Mouse (Mus musculus): ENCODE measurements around the gene Olfr718-ps1. TPM values are rescaled to one million over a fixed set of nuclear protein-coding genes. Genes with fewer than 3 reads are reported as not detected.
"Not testable (repeated sequence)": the region's sequence is repeated elsewhere in the genome, so short reads cannot be mapped to it uniquely, and the experiment has no call there.

Olfr718-ps1 gene
- polyA plus RNA-seq, 1 experiment from 2014 or later, result not detected

DNA sequence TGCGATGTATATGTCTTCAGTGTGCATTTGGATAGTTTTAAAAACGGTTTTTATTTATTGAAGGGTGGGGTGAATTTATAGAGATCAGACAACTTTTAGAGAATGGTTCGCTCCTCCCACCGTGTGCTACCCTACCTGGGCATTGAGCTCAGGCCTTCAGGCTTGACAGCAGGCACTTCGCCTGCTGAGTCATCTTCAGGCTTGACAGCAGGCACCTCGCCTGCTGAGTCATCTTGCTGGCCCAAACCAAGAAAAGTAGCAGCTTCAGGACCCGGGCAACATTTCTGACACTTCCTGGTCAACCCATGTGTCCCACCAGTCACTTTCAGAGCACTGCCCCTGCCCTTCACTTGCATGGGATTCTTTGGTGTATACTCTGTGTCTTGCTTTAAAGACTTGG, 12.3 kb downstream of the Olfr718-ps1 start:
- ATAC-seq (no peak), DNase-seq (ENCODE audit: low spot score) (no peak)
- Histone ChIP-seq H3K27me3 (replicated peaks; ENCODE audit: control insufficient read depth, insufficient read depth, low read length) (no peaks in the 10 kb centered on the region), H3K27ac (ENCODE audit: low read depth, low read length) (no peak overlapping the region), H3K9me3 (replicated peaks; ENCODE audit: control insufficient read depth, low read length) (no peaks in the 10 kb centered on the region), H3K4me1 (ENCODE audit: control insufficient read depth, insufficient read depth, low read length) (no peaks in the 10 kb centered on the region), H3K4me2 (ENCODE audit: low read length) (no peak overlapping the region), H3K36me3 (ENCODE audit: control insufficient read depth, insufficient read depth, low read length) (no peaks in the 10 kb centered on the region), H3K9ac (ENCODE audit: low read length) (no peak overlapping the region), H3K4me3 (ENCODE audit: low read depth, low read length) (no peak overlapping the region)
- WGBS, result 89% methylated on average over 7 of the region's 7 CpGs

DNA sequence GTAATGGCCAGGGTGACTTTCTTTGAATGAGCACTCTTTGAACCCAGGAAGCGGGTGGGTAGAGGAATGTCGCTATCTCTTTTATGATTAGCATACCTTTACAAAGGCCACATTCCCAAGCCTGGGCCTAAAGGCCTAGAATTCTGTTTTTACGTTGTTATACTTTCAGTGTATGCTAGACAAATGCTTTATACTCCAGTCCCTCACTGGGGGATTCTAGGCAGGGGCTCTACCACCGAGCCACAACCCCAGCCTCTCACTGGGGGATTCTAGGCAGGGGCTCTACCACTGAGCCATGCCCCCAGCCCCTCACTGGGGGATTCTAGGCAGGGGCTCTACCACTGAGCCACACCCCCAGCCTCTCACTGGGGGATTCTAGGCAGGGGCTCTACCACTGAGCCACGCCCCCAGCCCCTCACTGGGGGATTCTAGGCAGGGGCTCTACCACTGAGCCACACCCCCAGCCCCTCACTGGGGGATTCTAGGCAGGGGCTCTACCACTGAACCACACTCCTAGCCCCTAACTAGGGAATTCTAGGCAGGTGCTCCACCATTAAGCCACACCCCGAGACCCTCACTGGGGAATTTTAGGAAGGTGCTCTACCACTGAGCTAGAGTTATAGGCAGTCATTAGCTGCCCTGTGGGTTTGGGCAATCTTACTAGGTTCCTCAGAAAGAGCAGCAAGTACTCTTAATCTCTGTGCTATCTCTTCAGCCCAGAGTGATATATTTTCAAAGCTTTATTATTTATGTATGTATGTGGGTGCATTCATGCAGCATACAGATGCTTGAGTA, 13.0 kb downstream of the Olfr718-ps1 start:
- not testable (repeated sequence) for H3K36me3 ChIP-seq (ENCODE audit: control insufficient read depth, insufficient read depth, low read length); H3K4me2 ChIP-seq (ENCODE audit: low read length); H3K4me3 ChIP-seq (ENCODE audit: low read depth, low read length); H3K27ac ChIP-seq (ENCODE audit: low read depth, low read length); DNase-seq (ENCODE audit: low spot score); H3K4me1 ChIP-seq (ENCODE audit: control insufficient read depth, insufficient read depth, low read length); H3K9ac ChIP-seq (ENCODE audit: low read length); H3K9me3 ChIP-seq (replicated peaks; ENCODE audit: control insufficient read depth, low read length); H3K27me3 ChIP-seq (replicated peaks; ENCODE audit: control insufficient read depth, insufficient read depth, low read length); ATAC-seq
- WGBS, result 83% methylated on average over 3 of the region's 6 CpGs

DNA sequence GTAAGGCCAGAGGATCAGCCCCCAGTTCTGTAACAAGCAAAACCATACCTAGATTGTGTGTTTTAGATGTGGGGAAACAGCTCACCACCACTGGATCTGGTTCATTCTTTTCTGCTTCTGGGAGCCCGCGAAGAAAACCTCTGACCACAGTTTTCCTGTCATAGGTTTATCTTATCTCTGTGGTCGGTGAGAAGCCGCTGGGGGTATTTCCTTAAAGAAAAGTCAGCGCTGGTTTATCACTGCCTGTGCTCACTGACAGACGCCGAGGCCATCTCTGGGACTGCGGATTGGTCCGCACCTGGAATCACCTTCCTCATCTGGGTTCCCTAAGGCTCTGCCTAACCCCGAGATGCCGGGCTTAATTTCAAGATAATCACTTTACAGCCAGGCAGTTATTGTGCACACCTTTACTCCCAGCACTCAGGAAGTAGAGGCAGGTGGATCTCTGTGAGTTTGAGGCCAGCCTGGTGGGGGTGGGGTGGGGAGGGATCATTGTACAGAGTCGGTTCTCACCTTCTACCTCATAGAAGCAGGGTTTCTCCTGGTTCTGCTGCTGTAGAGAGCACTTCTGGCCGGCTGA, 14.4 kb downstream of the Olfr718-ps1 start:
- 91% methylated on average over 13 of the region's 13 CpGs for WGBS
- Histone ChIP-seq H3K4me2 (ENCODE audit: low read length) (no peak overlapping the region), H3K9ac (ENCODE audit: low read length) (no peak overlapping the region), H3K4me3 (ENCODE audit: low read depth, low read length) (no peak overlapping the region), H3K27ac (ENCODE audit: low read depth, low read length) (no peak overlapping the region), H3K4me1 (ENCODE audit: control insufficient read depth, insufficient read depth, low read length) (no peaks in the 10 kb centered on the region), H3K9me3 (replicated peaks; ENCODE audit: control insufficient read depth, low read length) (no peaks in the 10 kb centered on the region), H3K27me3 (replicated peaks; ENCODE audit: control insufficient read depth, insufficient read depth, low read length) (no peaks in the 10 kb centered on the region), H3K36me3 (ENCODE audit: control insufficient read depth, insufficient read depth, low read length) (no peaks in the 10 kb centered on the region)
- ATAC-seq (no peak), DNase-seq (ENCODE audit: low spot score) (no peak)

DNA sequence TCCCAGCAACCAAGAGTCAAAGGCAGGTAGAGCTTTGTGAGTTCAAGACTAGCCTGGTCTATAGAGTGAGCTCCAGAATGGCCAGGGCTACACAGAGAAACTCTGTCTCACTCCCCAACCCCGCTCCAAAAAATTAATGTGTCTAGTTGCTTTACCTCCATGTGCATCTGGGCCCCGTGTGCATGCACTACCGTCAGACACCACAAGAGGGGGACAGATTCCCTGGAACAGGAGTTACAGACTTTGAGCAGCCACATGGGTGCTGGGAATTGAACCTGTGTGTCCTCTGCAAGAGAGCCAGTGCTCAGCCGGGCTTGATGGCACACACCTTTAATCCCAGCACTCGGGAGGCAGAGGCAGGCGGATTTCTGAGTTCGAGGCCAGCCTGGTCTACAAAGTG, 17.0 kb downstream of the Olfr718-ps1 start:
- DNase-seq (ENCODE audit: low spot score), result no peak
- 91% methylated on average over 7 of the region's 7 CpGs for WGBS
- H3K9me3 ChIP-seq (replicated peaks; ENCODE audit: control insufficient read depth, low read length), result no peaks in the 10 kb centered on the region

DNA sequence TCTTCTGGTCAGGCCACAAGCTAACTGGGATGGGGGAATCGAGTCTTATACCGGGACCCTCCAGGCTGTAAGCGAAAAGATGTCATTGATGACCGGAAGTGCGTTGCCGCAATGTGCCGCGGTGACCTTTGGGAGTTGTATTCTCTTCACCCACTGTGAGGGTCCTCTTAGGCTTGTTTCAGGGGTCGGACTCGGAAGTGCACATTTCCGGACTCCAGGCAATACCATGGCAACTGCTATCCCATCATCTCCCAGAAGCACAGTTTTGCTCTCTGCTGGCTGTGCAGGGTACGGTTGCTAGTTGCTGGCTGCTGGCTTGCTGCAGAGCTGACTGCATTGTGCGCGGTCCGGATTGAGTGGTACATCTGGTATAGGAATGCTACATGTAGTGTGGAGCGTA, 18.3 kb downstream of the Olfr718-ps1 start:
- H3K27ac ChIP-seq (ENCODE audit: low read depth, low read length), result no peak overlapping the region
- H3K36me3 ChIP-seq (ENCODE audit: control insufficient read depth, insufficient read depth, low read length), result no peaks in the 10 kb centered on the region
- H3K4me2 ChIP-seq (ENCODE audit: low read length), result no peak overlapping the region
- no peaks in the 10 kb centered on the region for H3K4me1 ChIP-seq (ENCODE audit: control insufficient read depth, insufficient read depth, low read length)
- H3K9ac ChIP-seq (ENCODE audit: low read length), result no peak overlapping the region
- no peak overlapping the region for H3K4me3 ChIP-seq (ENCODE audit: low read depth, low read length)
- H3K9me3 ChIP-seq (replicated peaks; ENCODE audit: control insufficient read depth, low read length), result no peaks in the 10 kb centered on the region
- DNase-seq (ENCODE audit: low spot score), result no peak
- H3K27me3 ChIP-seq (replicated peaks; ENCODE audit: control insufficient read depth, insufficient read depth, low read length), result no peaks in the 10 kb centered on the region
- 95% methylated on average over 16 of the region's 16 CpGs for WGBS
- ATAC-seq, result no peak

More for the DNA sequence above, 17.0 kb downstream of the Olfr718-ps1 start:
- no peaks in the 10 kb centered on the region for H3K4me1 ChIP-seq (ENCODE audit: control insufficient read depth, insufficient read depth, low read length)
- no peak overlapping the region for H3K27ac ChIP-seq (ENCODE audit: low read depth, low read length)
- H3K4me2 ChIP-seq (ENCODE audit: low read length), result no peak overlapping the region
- H3K27me3 ChIP-seq (replicated peaks; ENCODE audit: control insufficient read depth, insufficient read depth, low read length), result no peaks in the 10 kb centered on the region
- no peak overlapping the region for H3K9ac ChIP-seq (ENCODE audit: low read length)
- H3K36me3 ChIP-seq (ENCODE audit: control insufficient read depth, insufficient read depth, low read length), result no peaks in the 10 kb centered on the region
- no peak for ATAC-seq
- H3K4me3 ChIP-seq (ENCODE audit: low read depth, low read length), result no peak overlapping the region

DNA sequence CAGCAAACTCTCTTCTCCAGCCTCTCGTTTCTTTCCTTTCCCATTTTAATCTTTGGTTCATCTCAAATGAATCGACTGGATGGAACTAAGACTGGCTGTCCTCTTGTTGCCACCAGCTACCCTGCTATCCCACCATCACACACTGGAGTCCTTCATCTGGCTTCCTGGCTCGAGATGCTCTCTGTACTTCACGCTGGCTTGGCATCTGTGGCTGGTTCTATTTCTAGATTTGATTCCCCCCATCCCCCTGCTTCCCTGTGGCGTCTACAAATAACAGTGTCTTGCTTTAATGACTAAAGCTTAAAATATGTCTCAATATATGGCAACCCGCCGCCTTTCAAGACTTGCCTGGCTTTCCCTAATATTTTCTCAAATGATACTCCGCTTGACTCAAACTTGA, 19.5 kb downstream of the Olfr718-ps1 start:
- no peaks in the 10 kb centered on the region for H3K27me3 ChIP-seq (replicated peaks; ENCODE audit: control insufficient read depth, insufficient read depth, low read length)
- H3K4me2 ChIP-seq (ENCODE audit: low read length), result no peak overlapping the region
- H3K4me3 ChIP-seq (ENCODE audit: low read depth, low read length), result no peak overlapping the region
- ATAC-seq, result no peak
- no peak for DNase-seq (ENCODE audit: low spot score)
- H3K36me3 ChIP-seq (ENCODE audit: control insufficient read depth, insufficient read depth, low read length), result no peaks in the 10 kb centered on the region
- H3K9ac ChIP-seq (ENCODE audit: low read length), result no peak overlapping the region
- no peaks in the 10 kb centered on the region for H3K4me1 ChIP-seq (ENCODE audit: control insufficient read depth, insufficient read depth, low read length)
- WGBS, result 79% methylated on average over 8 of the region's 8 CpGs
- H3K27ac ChIP-seq (ENCODE audit: low read depth, low read length), result no peak overlapping the region
- no peaks in the 10 kb centered on the region for H3K9me3 ChIP-seq (replicated peaks; ENCODE audit: control insufficient read depth, low read length)

DNA sequence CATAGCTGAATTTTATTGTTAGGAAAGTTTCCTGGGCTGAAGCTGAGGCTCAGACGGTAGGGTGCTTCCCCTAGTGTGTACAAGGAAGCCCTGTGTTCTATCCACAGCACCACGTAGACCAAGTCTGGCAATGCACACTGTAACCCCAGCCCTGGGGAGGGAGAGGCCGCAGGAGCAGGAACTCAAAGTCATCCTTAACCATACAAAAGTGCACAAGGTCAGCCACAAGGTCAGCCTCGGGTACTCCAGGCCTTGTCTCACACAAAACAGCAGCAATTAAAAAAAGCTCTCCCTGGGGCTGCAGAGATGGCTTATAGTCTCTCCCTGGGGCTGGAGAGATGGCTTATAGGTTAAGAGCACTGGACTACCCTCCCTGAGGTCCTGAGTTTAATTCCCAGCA, 20.5 kb downstream of the Olfr718-ps1 start:
- no peak overlapping the region for H3K4me2 ChIP-seq (ENCODE audit: low read length)
- no peaks in the 10 kb centered on the region for H3K9me3 ChIP-seq (replicated peaks; ENCODE audit: control insufficient read depth, low read length)
- no peak overlapping the region for H3K27ac ChIP-seq (ENCODE audit: low read depth, low read length)
- H3K9ac ChIP-seq (ENCODE audit: low read length), result no peak overlapping the region
- H3K4me1 ChIP-seq (ENCODE audit: control insufficient read depth, insufficient read depth, low read length), result no peaks in the 10 kb centered on the region
- H3K36me3 ChIP-seq (ENCODE audit: control insufficient read depth, insufficient read depth, low read length), result no peaks in the 10 kb centered on the region
- no peak for DNase-seq (ENCODE audit: low spot score)
- H3K27me3 ChIP-seq (replicated peaks; ENCODE audit: control insufficient read depth, insufficient read depth, low read length), result no peaks in the 10 kb centered on the region
- no peak overlapping the region for H3K4me3 ChIP-seq (ENCODE audit: low read depth, low read length)
- 77% methylated on average over 4 of the region's 4 CpGs for WGBS
- ATAC-seq, result no peak

DNA sequence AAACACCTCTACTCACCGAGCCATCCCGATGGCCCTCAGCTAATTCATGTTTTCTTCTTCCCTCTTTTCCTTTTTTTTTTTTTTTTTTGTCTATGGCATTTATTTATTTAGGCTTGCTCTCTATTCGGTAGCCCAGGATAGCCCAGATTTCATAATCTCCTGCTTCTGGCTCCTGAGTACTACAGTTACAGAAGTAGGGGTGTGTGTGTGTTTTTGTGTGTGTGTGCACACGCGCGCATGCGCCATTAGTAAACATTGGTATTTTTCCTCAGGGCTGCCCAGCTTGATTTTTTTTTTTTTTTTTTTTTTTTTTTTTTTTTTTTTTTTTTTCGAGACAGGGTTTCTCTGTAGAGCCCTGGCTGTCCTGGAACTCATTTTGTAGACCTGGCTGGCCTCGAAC, 21.3 kb downstream of the Olfr718-ps1 start:
- H3K4me2 ChIP-seq (ENCODE audit: low read length), result no peak overlapping the region
- no peaks in the 10 kb centered on the region for H3K36me3 ChIP-seq (ENCODE audit: control insufficient read depth, insufficient read depth, low read length)
- DNase-seq (ENCODE audit: low spot score) (no peak), ATAC-seq (no peak)
- H3K27ac ChIP-seq (ENCODE audit: low read depth, low read length), result peak overlapping the region; percentile 82; the same call in 1 of the 2 replicates
- no peak overlapping the region for H3K4me3 ChIP-seq (ENCODE audit: low read depth, low read length)
- 93% methylated on average over 9 of the region's 9 CpGs for WGBS
- no peaks in the 10 kb centered on the region for H3K4me1 ChIP-seq (ENCODE audit: control insufficient read depth, insufficient read depth, low read length)
- H3K9me3 ChIP-seq (replicated peaks; ENCODE audit: control insufficient read depth, low read length), result no peaks in the 10 kb centered on the region
- H3K27me3 ChIP-seq (replicated peaks; ENCODE audit: control insufficient read depth, insufficient read depth, low read length), result no peaks in the 10 kb centered on the region
- H3K9ac ChIP-seq (ENCODE audit: low read length), result no peak overlapping the region

DNA sequence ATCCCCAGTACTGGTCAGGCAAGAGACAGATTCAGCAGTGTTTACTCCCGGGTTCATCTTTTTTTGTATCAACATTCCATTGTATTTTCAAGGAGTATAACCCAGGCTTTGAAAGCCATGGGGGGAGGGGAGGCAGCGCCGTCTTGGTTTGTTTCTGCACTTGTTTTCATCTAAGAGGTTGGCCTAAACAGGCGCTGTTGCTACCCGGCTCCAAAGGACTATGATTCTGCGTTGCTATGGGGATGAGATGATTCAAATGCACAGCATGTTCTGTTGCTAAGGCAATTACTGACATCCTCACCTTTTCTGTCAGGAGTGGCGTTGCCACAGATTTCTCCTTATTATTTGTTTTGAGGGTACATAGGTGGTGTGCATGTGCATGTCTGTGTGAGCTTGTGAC, 21.8 kb downstream of the Olfr718-ps1 start:
- Histone ChIP-seq H3K36me3 (ENCODE audit: control insufficient read depth, insufficient read depth, low read length) (no peaks in the 10 kb centered on the region), H3K4me1 (ENCODE audit: control insufficient read depth, insufficient read depth, low read length) (no peaks in the 10 kb centered on the region), H3K9me3 (replicated peaks; ENCODE audit: control insufficient read depth, low read length) (no peaks in the 10 kb centered on the region), H3K4me2 (ENCODE audit: low read length) (0 out of 2 replicates have a peak overlapping the region, but pooled peaks have one; percentile 5), H3K4me3 (ENCODE audit: low read depth, low read length) (no peak overlapping the region), H3K27ac (ENCODE audit: low read depth, low read length) (peak overlapping the region; percentile 82), H3K27me3 (replicated peaks; ENCODE audit: control insufficient read depth, insufficient read depth, low read length) (no peaks in the 10 kb centered on the region), H3K9ac (ENCODE audit: low read length) (no peak overlapping the region)
- 24% methylated on average over 7 of the region's 7 CpGs for WGBS
- ATAC-seq (0 out of 2 replicates have a peak, but pooled peaks have one; percentile 52), DNase-seq (ENCODE audit: low spot score) (peak; percentile 81)
